Mouse (Mus musculus) left cerebral cortex, adult 18-20 months (tissue): ENCODE measurements at regions not wholly inside any gene's neighbourhood (a gene's known extent, or its start where the extent isn't known, plus 50 kb on each side); places are given as distances from the start of the nearest gene placed in this dataset.

ENCODE experiments used
- DNase-seq, 2 experiments: peaks; one replicate each; pipeline ENCODE4 v3.0.0; 2021 to 2022; ENCODE audit warnings: low spot score in 2 of 2, mixed read lengths in 1 of 2

DNA sequence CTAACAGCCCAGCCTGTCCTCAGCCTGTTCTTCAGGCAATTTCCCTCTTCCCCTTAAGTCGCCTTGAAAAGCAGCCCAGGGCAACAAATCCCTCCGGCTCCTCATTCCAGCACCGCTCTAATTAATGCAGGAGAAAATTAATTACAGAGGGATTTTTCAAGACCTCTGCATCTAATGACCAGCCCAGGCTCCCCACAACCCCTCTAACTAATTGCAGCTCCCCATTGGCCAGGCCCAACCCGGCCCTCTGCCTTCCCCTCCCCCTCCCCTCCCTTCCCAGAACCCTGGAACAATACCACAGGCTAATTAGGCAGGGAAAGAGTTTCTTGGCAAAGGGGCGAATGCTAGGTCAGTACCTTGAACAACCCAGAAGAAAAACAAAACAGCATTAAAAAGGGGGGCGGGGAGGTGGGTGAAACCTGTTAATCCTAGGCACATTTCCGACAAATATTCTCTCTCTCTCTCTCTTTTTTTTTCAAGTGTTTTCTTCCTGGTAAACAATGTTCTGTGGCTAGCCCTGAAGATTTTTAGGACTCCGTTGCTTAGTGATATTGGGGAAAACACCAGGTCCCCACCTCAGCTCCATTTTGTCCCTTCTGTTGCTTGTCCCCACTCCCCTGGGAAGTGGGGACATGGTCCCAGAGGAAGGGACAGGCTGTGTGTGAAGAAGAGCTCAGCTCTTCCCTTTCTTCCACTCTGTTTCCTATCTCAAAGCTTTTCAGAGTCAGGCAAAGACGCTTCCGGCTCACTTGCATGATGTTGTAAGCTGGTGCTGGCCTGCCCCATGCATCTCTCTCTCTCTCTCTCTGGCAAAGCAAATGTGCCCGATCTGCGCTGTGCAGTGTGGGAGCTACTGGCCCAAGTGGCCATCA lies 195.1 kb downstream of the Sox9 start:
- no peak for DNase-seq

DNA sequence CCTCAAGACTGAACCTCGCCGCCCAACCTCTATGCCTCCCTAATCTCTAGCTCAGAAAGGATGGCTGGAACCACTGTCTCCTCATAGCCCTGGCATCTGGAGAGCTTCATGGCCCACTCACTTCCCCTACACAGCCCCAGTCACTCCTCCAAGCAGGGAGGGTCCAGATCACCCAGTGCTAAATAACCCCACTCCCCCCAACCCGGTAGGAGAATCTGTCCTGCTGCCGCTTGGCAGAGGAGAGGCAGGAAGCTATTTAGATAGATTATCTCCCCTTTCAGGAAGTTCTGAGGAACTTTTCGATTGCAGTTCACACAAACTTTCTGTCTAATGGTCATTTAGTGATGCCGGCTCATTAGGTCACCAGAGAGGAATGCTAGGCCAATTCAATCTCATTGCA lies 196.9 kb downstream of the Sox9 start:
- no peak for DNase-seq

DNA sequence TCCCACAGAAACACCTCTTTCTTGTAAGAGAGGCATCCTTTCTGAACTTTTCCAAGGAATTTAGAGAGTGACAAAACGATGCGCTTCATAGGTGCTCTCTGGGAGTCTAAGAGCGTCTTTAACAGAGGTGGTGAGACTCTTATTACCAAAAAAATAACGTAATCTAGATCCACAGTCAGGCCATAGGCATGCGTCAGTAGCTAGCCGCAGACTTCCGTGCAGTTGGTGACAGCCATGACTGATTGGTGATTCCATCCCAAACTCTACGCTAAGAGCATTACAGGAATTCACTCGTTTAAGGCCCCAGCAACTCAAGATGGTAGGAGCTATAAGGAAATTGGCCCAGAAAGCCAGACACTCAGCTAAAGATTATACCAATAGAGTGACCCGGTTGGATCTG lies 197.4 kb downstream of the Sox9 start:
- DNase-seq = no peak

DNA sequence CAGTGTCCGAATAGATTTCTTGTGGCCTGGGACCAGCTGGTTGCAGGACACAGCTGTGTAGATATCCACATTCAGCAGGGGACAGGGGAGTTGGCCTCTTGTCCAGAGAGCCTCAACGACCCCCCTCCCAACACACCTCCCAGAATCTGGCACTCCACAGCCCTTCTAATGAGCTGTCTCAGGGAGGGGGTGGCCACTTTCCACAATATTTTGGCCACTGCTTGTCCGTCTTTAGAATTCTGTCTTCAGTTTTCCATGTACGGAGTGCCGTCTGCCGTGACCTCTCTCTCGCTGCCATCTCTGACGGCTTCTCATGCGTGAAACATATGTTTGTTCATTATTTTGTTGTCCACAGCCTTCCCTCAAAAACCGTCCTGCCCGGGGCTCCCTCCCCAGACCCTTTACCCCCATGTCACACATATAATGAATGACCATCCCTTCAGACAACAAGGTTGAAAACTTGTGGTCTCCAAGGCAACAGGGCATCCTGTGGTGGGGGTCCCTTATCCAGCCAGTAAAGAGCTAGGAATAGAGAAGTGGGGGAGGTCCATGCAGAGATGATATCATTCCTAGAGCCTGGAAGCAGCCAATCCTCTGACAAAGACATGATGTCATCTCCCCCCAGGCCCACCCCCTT lies 200.3 kb downstream of the Sox9 start:
- DNase-seq = no peak

DNA sequence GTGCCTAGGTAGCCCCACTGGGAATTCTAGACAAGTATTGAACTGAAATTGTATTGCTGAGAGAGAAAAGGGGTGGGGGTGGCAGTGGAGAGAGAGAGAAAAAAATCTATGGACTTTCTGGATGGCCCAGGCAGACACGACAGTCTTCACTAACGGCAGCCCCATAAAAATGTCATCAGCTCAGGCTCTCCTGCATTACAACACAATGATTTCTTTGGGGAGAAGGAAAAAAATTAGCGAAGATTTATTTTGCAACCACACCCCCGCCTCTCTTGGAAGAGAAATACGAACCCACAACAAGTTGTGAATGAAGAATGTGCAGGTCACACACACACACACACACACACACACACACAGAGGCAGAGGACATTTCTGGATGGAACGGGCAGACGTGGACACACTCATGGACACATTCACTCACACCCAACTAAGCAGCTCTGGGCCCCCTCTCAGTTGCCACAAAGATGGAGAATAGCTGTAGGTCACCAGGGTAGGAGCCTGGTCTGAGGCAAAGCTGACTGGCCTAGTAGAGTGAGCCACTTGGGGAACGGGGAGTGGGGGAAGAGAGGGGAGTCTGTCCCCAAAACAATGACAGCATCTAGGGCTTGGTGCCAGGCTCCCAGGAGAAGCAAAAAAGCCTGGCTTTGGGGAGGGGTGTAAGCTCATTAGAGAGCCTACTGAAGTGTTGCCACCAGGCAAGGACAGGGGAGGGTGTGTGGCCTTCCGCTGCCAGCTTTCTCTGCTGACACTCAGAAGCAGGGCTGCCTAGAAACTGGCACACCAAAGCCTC lies 201.0 kb downstream of the Sox9 start:
- peak; percentile 26 to 43 for DNase-seq

DNA sequence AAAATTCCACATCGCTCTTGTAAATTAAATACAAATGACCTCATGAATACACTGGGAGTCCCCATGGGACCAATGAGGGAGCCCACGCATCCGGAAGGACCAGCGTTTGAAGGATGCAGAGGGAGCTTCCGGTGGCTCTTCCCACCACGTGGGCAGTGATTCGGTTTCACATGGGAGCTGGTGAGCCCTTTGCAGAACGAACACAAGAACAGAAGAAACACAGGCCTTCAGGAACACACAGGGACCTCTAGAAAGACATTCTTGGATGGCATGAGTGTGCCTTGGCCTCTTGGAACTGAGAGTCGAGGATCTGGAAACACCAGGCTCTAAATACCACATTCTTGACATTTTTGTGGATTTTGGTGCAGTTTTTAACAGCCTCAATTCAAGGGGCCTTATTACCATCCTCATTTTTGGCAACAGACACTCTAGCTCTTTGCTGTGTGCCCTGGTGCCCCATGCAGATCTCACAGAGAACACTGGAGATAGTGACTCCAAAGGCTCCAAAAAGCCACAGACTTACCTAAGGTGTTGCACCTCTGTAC lies 204.1 kb downstream of the Sox9 start:
- DNase-seq = no peak

DNA sequence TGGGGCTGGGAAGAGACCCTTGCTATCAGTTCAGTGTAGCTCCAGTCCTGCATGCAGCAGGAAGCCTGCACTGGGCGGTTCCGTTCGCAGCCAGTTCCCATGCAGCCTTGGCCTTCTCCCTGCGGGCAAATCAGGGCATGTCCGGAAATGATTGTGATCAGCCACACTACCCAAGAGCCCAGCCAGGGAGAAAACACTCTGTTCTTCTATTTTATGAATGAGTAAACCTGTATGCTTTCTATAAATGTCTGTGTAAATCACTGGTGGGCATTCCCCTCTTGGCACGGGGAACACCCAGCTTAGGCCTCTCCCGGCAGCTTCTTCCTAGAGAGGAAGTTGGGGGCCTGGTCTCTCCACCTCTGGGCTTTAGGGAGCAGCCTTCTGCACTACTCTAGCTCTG lies 205.8 kb downstream of the Sox9 start:
- no peak for DNase-seq

DNA sequence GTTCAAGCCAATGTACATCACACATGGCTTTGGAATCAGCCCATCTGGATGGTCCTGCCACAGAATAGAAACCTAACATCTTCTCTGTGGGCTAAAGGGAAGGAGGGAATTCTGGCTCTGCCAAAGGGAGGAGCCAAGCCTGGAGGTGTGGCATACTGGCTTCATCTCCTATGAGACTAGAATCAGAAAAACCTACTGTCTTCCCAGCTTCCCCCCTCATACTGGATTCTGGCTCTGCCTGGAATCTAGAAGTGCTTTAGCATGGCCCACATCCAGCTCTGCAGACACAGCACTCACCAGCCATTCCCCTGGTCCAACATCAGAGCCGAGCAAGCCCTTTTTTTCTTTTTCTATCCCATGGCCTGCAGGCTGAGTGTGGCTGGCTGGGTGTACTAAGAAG lies 206.9 kb downstream of the Sox9 start:
- no peak for DNase-seq

DNA sequence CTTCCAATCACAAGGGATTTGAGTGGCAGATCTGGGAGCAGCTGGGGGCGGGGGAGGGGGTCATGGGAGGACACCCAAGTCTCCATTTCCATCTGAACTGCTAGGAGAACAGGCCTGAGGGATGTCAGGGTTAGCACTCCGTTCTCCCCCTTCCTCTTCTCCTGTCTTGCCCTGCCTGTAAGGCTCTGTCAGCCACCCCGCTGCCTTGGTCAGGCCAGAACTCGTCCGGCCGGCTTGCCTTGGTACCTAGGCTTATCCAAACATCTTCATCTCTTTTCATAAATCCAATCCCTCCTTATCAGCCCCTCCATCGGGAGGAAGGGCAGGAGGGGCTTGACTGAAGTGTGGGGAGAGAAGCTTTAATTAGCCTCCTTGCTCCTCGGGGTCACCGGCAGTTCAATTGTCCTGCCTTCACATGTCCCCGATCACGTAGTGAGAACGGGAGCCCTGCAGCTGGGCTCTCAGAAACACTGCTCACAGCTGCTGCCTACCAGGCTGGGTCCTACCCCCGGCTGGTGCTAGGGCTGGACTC lies 208.0 kb downstream of the Sox9 start:
- DNase-seq = no peak

DNA sequence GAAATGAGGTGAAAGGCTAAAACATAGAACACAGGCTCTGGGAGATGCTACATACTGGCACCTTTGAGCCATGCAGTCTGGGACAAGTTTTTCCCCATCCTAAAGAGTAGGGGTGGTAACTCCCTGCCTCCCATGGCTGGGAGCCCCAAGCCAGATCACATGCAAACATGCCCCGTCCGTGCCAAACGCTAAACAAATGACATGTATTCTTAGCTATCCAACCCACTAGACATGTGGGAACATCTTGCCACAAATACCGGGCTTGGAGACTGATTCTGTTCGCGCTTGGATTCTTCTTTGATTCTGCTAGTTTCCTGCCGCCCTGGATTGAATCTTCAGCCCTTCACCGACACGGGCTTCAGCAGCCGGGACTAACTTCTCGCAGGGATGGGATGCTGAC lies 208.7 kb downstream of the Sox9 start:
- no peak for DNase-seq

DNA sequence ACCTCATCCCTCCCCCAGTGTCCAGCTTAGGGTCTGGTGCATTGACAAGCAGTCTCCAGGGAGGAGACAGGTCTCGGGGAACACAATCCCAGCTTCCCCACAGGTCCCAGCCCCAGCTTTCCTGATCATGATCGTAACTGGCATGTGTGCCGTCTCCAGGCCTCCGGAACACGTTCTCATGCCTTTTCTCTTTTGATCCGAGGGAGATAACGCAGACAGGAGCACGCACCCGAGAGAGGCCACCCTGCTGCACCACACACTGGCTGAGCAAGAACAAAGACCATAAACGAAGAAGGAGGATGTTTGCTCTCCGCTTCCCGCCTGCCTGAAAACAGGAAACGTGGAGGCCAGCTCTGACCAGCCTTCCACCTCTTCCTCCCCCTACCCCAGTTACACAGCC lies 209.8 kb downstream of the Sox9 start:
- no peak for DNase-seq

DNA sequence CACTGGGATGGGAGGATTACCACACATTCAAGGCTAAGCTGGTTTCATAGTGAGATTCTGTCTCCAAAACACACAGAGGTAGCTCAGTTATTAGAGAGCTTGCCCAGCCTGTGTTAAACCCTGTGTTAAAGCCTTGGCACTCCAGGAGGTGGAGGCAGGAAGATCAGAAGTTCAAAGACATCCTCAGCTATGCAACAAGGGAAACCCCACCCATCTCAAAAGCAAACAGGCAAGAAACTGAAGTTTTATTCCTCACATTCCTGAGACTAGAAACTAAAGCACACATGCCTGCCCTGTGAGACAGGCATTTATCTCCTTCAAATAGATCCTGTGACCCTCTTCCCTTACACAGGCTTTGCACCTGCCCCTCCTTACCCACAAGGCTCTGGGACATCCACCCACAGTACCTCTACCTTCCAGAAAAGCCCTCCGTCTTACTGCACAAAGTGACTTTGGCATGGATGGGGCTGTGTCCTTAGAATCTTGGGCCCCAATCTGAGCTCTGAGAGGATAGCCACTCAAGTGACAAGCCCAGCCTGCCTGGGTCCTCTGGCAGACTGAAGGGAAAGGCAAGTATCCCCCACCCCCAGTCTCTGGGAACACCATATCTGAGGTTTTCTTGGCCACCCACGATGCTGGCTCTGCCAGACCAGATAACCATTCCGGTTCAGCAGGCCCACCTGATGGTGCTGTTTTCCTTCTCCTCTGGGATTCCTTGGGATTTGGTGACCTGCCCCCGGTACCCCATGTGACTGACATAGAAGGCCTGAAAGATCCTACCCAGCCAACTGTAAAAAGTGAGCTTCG lies 217.0 kb downstream of the Sox9 start:
- no peak for DNase-seq

DNA sequence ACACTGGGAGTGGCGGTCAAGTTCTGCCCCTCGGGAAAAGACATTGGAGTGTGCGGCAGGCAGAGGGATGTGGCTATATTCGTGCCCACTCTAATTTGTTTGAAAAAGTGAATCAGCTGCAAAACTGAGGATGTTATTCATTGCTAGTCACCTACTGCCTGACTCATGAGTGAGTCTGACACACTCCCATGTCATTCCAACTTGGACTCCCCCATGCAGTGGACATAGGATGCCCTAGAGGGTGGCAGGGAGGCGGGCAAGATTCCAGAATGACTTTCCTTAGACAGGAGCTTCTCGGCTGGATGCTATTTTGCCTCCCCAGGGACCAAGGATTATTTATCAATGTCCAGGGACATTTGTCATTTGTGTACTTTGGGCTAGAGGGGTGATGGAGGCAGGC lies 219.0 kb downstream of the Sox9 start:
- no peak for DNase-seq

DNA sequence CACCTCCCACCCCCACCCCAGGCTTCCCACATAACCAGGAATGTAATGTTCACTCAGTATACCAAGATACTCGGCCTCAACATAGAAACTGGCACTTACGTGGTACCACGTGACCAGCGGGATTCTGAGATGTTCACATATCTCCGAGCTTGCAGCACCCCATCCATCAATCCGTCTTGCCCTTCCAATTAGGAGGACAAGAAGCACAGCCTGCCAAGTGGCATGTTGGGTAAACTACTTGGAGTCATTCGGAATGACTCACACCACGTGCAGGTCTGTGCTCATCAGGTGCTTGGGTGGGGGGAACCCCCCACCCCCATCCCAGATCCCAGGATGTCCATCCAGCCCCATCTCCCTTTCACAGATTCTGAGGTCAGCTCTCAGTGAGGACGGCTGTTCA lies 223.9 kb downstream of the Sox9 start:
- DNase-seq = no peak

DNA sequence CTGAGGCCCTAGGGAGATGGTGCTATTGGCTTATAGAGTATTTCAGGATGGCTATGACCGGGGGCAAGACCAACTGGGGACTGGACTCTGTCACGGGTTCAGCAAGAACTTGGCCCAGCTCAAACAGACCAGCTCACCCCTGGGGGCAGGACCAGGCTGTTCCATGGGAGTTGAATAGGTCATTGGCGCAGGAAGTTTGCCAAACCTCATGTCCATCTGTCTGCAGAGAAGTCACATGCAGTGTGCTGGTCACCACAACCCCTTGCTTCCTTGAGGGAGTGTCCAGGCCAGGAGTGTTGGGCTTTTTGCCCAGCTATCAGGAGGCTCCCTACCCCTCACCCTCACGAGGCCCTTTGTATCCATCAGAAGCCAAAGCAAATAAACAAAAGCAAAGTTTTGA lies 226.5 kb downstream of the Sox9 start:
- DNase-seq = no peak

DNA sequence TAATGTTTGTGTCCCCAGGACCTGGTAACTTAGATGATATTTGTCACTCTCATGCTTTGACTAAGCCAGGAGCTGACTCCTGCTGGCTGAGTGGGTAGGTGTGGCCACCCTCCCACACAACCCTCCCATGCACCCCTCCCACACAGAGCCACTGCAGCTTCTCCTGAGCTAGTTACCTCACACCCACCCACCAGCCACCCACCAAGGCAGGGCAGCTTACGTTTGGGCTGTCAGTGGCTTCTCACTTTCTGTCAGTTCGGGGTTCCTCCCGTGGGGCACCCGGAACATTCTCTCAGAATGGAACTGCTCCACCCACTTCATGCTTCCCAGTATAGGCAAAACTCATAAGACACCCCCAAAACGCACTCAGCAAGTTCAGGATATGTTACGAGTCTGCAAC lies 227.4 kb downstream of the Sox9 start:
- peak; percentile 54 to 76 for DNase-seq

DNA sequence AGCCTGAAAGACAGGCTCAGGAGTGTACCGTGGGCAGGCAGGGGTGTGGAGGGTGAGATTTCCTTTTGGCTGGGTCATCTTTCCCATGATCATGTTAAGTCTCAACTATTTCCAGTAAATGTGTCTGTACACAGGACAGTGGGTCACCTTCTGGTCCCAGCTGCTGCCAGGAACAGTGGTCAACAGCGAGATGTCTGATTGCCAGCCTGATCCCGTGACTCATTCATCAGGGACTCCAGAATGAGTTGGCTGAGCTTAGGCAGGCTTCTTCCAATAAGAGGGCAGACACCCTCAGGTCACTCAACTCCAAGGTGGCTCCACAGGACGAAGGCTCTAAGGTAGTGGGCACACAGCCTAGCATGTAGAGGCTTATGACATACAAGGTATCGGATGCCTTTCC lies 228.9 kb downstream of the Sox9 start:
- no peak for DNase-seq

DNA sequence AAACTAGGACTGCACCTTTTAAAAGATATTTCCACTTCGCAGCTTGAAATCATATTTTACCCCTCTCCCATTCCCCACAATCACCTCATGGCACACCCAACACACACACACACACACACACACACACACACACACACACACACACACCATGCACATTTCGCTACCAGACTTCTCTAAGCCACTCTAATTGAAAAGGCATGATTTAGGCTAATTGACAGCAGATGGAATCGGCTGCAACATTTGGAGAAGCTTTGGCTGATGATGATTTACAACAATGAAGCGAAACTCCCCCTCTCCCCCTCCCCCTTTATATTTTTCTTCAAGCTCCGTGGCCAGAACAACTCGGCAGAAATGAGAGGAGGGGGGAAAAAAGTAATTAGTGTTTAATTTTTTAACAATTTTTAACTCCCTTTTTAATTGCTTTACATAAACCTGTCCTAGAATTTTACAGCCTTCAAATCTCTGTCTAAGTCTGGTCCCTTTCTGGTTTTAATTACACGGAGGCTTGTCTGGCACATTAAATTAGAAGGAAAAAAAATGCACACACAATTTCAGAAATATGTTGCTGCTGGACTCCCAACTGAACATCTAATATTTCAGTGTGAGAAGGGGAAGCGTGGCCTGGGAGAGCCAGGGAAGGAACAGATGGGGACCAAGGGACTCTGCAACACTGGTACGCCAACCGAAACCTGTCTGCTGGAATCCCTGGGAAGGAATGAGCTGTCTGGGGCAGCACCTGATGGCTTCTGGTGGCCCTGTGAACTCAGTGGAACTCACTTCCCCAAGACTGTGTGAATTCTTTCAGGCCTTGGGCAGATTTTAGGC lies 232.4 kb downstream of the Sox9 start:
- no peak for DNase-seq

DNA sequence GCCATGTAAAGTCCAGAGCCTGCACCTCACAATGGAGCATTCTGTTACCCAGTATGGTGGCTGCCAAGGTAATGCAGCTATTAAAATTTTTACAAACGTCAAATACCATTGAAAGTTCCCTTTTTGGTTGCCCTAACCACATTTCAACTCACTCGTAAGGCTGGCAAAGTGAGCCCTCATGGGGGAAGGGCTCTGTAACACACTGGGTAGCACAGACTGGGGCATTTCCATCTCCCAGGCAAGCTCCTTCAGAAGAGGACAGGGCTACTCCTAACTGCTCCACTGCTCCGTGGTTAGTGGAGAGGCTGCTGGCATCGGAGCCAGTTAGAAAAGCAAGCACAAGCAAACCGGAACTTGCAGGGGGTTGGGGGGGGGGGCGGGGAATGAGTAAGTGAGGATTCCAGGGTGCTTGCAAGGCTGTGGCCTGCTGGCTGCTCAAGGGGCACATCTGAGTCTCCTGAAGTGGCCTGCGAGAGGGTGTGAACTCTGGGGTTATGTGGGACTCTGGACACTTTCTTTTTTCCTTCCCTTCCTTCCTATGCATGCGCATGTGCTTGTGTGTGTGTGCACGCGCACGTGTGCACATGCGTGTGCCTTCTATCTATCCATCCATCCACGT lies 233.8 kb downstream of the Sox9 start:
- no peak for DNase-seq
